Mouse (Mus musculus): ENCODE results near the gene Mogat1. TPM values are rescaled to one million over a fixed set of nuclear protein-coding genes. Genes with fewer than 3 reads are reported as not detected.
"Not testable (repeated sequence)": the region's sequence is repeated elsewhere in the genome, so short reads cannot be mapped to it uniquely, and the experiment has no call there.

Gene Mogat1
- total RNA-seq, 2 experiments from 2014 or later = not detected

DNA sequence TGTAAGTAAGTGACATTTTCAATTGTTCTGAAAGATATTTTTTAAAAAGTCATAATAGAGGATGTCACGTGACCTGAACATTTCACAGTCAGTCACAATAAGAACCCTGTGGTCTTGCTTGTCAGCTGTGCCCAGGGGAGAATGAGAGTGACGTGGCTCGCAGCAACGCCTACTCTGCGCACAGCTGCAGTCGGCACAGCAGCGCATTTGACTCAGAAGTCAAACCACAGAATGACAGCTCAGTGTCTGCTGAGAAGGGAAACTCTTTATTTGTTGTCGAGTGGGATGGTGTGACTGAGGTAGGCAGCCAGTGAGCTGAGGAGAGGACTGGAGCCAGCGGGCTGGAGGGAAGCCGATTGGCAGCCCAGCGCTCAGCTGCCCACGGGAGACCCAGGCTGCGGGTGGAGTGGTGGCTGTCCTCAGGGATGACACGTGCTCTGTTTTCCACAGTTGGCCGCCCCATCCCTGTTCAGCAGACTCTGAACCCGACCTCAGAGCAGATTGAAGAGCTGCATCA lies 26.8 kb downstream of the Mogat1 start:
- DNase-seq = peak; percentile 57

DNA sequence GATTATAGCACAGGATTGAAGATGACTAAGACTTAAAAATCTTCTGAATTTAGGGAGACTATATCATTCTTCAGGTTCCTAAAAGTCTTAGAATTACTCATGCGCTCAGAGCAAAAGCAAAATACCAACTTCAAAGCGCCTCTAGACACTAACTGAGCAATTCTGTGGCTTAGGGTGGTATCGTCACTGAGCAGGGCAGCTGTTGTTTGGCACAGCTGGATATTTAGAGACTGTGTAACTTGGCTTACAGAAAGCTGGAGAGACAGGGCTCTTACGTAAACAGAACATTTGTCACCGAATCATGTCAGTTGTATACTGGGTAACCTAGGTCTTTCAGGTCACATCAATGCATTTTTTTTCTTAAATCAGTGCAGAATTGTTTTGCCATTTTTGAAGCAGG lies 27.6 kb downstream of the Mogat1 start:
- DNase-seq = no peak

DNA sequence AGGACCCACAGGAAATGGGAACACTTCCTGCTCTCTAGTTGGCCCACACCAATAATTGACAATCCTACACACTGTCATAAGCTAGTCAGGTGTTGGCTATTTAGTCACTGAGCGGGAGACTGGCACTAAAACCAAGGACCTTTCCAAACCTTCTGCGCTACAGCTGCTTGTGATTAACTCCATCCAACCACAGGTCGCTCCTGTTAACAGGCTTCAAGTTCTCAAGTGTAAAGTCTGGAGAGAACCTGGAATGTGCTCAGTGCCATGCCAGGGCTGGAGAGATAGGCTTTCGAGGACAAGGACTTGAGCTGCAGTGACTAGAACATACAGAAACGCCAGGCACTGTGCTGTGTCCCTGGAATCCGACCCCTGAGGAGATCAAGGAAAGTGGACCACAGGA lies 28.4 kb downstream of the Mogat1 start:
- DNase-seq = no peak

- not testable (repeated sequence) for DNase-seq
These were observed 32.8 kb downstream of the Mogat1 start for GRCm38 (mm10) chr1:78543631-78544030.

- DNase-seq = no peak
These were observed 35.5 kb downstream of the Mogat1 start for GRCm38 (mm10) chr1:78546258-78546657.

DNA sequence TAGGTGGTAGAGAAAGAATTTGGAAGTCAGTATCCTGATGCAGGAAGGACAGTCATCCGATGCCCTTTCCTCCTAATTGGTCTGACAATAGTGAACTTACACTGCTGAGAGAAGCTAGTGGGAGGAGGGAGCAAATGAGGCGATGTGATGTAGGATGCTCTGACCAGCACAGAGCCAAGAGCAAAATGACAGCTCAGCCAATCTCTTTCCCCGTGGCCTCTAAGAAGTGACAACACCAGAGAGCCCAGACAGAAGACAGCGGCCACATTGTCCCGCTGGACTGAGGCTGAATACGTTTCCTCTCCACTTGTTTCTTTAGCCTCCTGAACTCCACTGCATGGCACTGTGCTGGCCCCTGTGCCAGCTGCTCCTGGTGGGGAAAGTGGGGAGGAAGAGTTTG lies 38.2 kb downstream of the Mogat1 start:
- DNase-seq = no peak

- DNase-seq = no peak
These were observed 43.3 kb downstream of the Mogat1 start for GRCm38 (mm10) chr1:78554012-78554666.

DNA sequence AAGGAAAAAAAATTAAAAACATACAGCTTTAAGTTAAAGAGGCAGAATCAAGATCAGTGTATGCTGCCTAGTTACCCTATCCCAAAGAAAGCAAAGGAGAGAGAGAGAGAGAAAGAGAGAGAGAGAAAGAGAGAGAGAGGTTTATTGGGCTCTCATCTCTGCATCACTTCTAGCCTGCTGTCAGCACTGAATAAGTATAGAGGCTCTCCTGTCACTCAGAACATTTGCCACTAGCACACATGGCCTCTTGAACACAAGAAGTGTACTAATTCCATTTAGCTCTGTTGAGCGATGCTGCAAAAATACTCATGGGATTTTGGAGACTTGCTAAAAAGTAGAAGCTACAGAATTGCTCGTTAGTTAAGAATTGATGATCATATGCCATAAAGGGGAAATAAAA lies 56.2 kb downstream of the Mogat1 start:
- no peak for DNase-seq

GRCm38 (mm10) chr1:78567421-78567820 lies 56.6 kb downstream of the Mogat1 start:
- no peak for DNase-seq

DNA sequence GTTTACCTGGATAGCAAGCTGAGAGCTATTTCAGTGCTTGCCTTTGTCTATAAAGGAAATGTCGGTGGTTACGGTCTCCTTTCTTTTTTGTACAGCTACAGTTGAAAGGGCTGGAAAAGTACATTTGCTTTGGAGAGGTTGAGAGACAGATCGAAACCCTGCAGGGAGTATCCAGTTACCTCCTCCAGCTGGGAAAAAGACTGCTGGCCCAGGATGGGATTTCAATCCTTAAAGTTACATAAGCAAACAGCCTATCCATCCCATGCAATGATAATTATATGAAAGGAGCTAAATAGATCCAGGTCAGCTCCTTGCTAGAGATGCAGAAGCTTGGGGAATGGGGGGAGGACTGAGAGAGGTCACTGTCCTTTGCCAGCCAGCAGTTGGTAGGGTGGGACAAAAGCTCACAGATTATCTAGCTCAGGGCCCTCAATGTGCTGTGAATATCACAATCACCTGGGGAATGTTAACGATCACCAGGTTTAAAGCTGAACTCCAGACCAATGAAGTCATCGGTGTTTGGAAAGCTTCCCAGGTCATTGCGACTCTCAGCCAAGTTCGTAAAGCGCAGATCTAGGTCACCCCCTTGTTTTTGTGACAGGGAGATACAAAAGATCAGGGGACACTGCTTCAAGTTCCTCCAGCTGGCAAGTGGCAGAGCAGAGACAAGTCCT lies 57.2 kb downstream of the Mogat1 start:
- peak; percentile 26 for DNase-seq

- no peak for DNase-seq
These were observed 58.8 kb downstream of the Mogat1 start for GRCm38 (mm10) chr1:78569617-78570016.

DNA sequence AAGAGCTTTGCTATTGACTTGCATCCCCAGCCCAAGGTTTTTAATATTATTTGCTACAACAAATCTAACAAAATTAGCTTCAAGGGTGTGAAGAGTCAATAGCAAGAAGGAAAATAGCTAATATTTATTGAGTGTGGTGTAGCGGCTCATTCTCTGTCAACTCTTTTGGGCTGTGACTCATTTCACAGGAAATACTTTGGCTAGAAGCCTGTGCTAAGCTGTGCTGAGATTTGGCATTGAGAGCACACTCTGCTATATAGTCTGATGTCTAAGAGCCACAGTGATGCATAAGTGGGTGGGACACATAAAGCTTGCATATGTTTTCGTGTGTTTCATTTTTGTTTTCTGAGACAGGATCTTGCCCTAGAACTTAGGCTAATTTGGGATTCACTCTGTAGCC lies 74.3 kb downstream of the Mogat1 start:
- no peak for DNase-seq

DNA sequence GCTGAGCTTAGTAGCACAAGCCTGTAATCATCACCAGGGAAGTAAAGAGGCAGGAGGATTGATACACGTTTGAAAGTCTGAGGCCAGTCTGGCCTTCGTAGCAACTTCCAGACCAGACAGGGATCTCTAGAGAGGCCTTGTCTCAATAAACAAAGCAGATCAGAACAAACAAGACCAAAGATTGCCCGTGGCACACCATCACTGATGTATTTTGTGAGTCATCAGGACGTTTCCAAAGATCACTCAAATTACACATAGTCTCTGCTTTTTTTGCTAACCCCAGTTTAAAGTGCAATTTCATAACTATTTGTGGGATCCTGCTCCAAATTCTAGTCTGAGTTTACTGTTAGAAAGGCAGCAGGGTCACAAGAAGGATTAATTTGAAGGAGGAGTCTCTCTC lies 76.2 kb downstream of the Mogat1 start:
- DNase-seq = no peak

Other genes with a start within 250 kb of the Mogat1 start
- gene Sgpp2, start 200.6 kb upstream of the Mogat1 start, total RNA-seq (2021) = not detected
- 10 to 100 TPM; 46.4 to 48.3 TPM for gene Farsb, start 22.1 kb upstream of the Mogat1 start, total RNA-seq (2021)
- not detected for gene BC035947, start 1.2 kb downstream of the Mogat1 start, total RNA-seq (2021)
- 10 to 100 TPM; 11.3 to 14.1 TPM for gene Acsl3, start 146.8 kb downstream of the Mogat1 start, total RNA-seq (2021)
- 1 to 10 TPM; 2.6 to 3.9 TPM for gene Utp14b, start 147.0 kb downstream of the Mogat1 start, total RNA-seq (2021)